Mouse (Mus musculus): ENCODE results near the gene Arhgef38. TPM values are rescaled to one million over a fixed set of nuclear protein-coding genes. Genes with fewer than 3 reads are reported as not detected.

Gene Arhgef38
- total RNA-seq (2017), result not detected in 2 replicates

- no peak for ATAC-seq (replicated peaks in 1 of 2; ENCODE audit: insufficient read depth in 1 of 2, low FRiP score in 2 of 2, low TSS enrichment in 1 of 2, low read depth in 1 of 2, poor library complexity in 2 of 2, severe bottlenecking in 2 of 2)
Observed at GRCm38 (mm10) chr3:133234821-133235295, at the start of gene Arhgef38. Arhgef38 (minus strand) TSS chr3:133234949.

DNA sequence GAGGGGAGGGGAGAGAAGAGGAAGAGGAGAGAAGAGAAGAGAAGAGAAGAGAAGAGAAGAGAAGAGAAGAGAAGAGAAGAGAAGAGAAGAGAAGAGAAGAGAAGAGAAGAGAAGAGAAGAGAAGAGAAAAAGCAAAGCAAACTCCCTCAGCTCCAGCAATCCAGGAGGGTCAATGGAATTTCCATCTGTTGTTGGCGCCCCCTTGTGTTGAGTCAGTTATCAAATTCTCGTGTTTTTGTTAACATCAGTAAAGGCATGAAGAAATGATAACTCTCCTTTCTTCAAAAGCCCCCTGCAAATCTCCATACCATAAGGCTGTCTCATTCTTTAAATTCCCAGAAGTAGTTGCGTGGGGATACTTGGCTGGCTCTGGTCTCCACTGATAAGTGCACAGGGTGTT is 37.1 kb upstream of the Arhgef38 start:
- peak; percentile 42 to 49; a peak in 2 of 4 replicates for ATAC-seq (replicated peaks in 1 of 2; ENCODE audit: insufficient read depth in 1 of 2, low FRiP score in 2 of 2, low TSS enrichment in 1 of 2, low read depth in 1 of 2, poor library complexity in 2 of 2, severe bottlenecking in 2 of 2)

DNA sequence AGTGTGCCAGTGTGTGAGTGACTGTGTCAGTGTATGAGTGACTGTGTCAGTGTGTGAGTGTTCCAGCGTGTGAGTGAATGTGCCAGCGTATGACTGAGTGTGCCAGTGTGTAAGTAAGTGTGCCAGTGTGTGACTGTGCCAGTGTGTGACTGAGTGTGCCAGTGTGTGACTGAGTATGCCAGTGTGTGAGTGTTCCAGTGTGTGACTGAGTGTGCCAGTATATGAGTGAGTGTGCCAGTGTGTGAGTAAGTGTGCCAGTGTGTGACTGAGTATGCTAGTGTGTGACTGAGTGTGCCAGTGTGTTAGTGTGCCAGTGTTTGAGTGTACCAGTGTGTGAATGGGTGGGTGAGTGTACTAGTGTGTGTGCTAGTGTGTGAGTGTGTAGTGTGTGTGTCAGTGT is 24.1 kb upstream of the Arhgef38 start:
- no peak for ATAC-seq (replicated peaks in 1 of 2; ENCODE audit: insufficient read depth in 1 of 2, low FRiP score in 2 of 2, low TSS enrichment in 1 of 2, low read depth in 1 of 2, poor library complexity in 2 of 2, severe bottlenecking in 2 of 2)

DNA sequence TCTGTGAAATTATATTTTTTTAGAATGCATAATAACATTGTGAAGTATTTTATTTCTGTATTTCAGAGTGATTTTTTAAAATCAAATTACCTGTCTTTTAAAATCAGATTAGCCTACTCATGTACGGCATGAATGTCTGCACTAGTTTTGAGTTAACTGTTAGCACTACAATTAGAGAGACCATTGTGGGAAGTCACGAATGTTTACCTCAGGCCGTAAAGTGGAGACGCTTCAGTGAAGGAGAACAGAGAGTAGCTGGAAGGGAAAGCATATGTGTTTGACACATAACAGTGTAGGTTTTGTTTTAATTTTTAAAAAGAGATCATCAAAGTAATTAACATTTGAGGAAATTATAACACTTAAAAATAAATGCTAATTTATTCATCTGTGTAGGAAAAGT is 21.1 kb upstream of the Arhgef38 start:
- no peak for ATAC-seq (replicated peaks in 1 of 2; ENCODE audit: insufficient read depth in 1 of 2, low FRiP score in 2 of 2, low TSS enrichment in 1 of 2, low read depth in 1 of 2, poor library complexity in 2 of 2, severe bottlenecking in 2 of 2)

DNA sequence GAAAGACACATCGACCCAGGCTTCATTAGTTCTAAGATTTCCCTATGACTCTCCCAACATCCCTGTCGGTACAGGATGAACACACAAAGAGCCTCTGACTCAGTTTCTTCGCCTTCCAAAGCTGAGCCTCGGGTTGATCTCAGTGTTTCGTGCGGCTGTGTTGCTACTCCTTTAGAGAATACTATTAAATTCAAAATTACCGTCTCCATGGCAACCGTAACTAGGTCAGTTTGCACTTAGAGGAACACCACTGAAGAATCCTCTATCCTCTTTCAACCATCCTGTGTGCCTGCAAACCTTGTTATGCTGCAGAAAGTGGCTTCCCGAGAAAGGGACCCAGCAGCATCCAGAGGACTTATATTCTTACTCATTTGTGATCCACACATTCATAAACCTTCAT is 9.3 kb upstream of the Arhgef38 start:
- ATAC-seq (replicated peaks in 1 of 2; ENCODE audit: insufficient read depth in 1 of 2, low FRiP score in 2 of 2, low TSS enrichment in 1 of 2, low read depth in 1 of 2, poor library complexity in 2 of 2, severe bottlenecking in 2 of 2), result no peak

GRCm38 (mm10) chr3:133241916-133242315 is 7.2 kb upstream of the Arhgef38 start:
- ATAC-seq (replicated peaks in 1 of 2; ENCODE audit: insufficient read depth in 1 of 2, low FRiP score in 2 of 2, low TSS enrichment in 1 of 2, low read depth in 1 of 2, poor library complexity in 2 of 2, severe bottlenecking in 2 of 2), result no peak

DNA sequence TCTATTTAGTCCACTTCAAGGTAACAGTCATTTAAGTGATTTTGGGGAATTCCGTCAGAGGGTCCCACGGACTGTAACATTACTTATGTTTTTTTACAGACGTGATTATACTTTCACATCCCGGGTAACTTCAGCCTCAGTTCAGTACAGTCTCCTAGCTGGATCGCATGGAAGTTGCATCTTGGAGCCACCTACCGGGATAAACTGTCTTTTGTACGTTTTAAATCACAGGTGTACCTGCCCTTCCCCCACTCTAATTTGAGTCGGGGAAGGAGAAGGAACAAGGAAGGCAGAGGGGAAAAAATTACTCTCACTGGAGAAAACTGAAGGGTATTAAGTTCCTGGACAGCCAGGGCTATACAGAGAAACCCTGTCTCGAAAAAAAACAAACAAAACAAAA is 756 bp downstream of the Arhgef38 start:
- ATAC-seq (replicated peaks in 1 of 2; ENCODE audit: insufficient read depth in 1 of 2, low FRiP score in 2 of 2, low TSS enrichment in 1 of 2, low read depth in 1 of 2, poor library complexity in 2 of 2, severe bottlenecking in 2 of 2), result no peak

- ATAC-seq (replicated peaks in 1 of 2; ENCODE audit: insufficient read depth in 1 of 2, low FRiP score in 2 of 2, low TSS enrichment in 1 of 2, low read depth in 1 of 2, poor library complexity in 2 of 2, severe bottlenecking in 2 of 2), result no peak
Observed at GRCm38 (mm10) chr3:133230427-133230826, 4.3 kb downstream of the Arhgef38 start.

DNA sequence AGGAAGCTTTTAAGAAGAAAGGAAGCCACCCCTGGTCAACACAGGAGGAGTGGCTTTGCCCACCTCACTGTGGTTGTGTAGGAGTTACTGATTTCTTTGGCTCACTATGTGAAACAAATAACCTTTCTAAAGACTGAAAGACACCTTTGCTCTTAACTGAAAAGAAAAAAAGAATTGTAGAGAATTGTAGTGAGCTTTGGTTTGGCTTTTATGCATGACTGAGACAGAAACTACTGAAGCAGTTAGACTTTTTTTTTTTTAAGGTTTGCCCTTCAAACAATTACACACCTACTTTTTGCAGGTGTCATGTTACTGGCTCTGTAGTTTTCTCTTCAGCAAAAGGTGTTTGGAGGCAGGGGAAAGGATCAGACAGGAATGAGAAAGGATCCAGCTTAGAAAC is 5.2 kb downstream of the Arhgef38 start:
- ATAC-seq (replicated peaks in 1 of 2; ENCODE audit: insufficient read depth in 1 of 2, low FRiP score in 2 of 2, low TSS enrichment in 1 of 2, low read depth in 1 of 2, poor library complexity in 2 of 2, severe bottlenecking in 2 of 2), result no peak

DNA sequence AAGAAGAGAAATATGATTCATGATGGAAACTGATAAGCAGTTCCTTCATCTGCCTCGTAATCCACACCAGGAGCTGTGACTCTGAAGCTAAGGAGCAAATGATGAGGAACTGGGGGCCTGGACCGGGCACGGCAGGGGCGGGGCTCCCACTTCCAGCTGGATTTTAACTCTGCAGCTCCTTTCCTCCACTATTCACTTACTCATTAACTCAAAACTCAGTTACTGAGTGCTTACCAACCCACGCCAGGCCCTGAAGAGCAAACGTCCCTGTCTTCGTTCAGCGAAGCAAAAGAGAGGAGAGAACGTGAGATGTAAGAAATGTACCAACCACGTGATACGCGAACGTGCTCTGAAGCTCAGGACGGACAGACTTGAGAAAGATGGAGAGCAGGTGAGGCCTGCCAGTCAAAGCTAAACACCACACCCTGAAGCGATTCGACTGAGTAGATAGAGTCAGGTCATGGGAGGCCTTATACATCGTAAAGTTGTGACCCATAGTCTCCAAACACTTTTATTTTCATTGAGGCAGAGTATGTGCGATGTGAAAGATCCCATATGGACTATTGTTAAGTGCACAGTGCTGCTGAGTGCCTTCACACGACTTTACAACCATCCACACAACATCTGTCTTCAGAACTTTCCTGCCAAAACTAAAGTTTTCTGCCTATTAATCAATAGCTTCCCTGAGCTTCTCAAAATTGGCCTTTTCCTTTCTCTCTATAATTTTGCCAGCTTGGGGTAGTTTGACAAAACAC is 7.3 kb downstream of the Arhgef38 start:
- no peak for ATAC-seq (replicated peaks in 1 of 2; ENCODE audit: insufficient read depth in 1 of 2, low FRiP score in 2 of 2, low TSS enrichment in 1 of 2, low read depth in 1 of 2, poor library complexity in 2 of 2, severe bottlenecking in 2 of 2)

DNA sequence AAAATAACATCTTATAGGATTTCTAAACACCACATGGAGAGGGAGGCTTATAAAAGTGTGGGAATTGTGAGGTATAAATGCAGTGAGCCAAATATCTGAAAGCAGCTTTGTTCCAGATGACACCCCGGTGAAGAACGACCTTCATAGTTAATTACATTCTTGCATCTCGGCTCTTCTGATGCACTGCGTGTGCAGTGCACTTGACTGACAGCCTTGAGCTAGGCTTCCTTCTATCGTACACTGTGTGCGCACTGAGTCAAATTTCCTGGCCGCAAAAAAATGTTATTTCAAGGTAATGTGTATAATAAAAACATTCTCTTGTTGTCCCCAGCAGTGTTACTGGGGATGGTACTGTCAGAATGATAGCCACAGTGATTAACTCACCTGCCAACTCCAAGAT is 16.2 kb downstream of the Arhgef38 start:
- ATAC-seq (replicated peaks in 1 of 2; ENCODE audit: insufficient read depth in 1 of 2, low FRiP score in 2 of 2, low TSS enrichment in 1 of 2, low read depth in 1 of 2, poor library complexity in 2 of 2, severe bottlenecking in 2 of 2), result no peak

DNA sequence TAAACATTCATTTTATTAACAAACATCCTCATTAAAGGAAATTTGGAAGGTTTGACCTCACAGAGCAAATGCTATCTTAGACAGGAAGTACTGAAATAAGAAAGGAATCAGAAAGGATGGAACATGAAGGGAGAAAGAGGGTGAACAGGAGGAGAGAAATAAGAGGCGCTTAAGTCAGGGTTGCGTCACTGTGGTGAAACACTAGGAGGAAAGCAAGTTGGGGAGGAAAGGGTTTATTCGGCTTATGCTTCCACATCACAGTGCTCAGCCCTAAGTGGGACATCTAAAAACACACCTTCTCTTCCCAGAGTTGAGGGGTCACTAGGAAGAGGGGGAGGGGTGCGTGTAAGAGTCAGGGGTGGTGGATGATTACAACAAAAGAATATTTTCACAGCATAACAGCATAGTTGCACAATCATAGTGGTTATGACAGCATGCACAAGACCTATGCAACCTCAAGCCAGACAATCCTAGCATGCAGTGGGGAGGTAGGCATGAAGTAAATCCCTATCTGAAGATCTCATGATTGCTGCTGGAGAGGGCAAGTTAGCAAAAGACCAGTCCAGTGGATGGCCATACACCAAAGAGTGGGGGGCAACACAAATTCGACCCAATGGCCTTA is 19.4 kb downstream of the Arhgef38 start:
- ATAC-seq (replicated peaks in 1 of 2; ENCODE audit: insufficient read depth in 1 of 2, low FRiP score in 2 of 2, low TSS enrichment in 1 of 2, low read depth in 1 of 2, poor library complexity in 2 of 2, severe bottlenecking in 2 of 2), result peak in 1 of 2 experiments; percentile 56; a peak in 1 of 4 replicates

DNA sequence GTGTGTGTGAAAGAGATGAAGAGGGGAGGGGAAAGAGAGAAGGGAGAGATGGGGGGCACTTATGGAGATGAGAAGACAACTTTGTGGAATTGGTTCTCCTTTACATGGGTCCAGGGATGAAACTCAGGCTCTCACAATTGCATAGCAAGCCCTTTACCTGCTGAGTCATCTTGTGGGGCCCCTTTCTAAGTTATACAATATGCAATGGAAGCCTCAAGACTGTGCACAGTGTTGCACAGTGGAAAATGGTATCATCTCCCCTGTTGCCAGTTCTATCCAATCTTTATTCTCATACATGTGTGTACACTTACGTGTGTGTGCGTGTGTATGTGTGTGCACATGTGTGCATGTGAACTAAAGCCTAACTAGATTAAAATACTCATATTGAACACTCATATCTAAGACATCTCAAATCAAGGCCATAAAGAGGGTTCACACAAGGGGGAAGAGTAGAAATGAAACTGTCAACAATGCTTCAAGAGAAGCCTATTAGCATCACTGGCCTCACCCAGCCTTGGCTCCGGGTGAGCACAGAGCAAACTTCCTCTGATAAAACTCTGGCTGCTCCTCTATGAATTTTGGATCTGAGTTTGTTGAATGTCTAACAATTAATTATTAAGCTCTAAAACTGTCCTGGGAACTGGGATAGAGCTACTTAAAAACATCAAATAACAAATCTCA is 21.2 kb downstream of the Arhgef38 start:
- no peak for ATAC-seq (replicated peaks in 1 of 2; ENCODE audit: insufficient read depth in 1 of 2, low FRiP score in 2 of 2, low TSS enrichment in 1 of 2, low read depth in 1 of 2, poor library complexity in 2 of 2, severe bottlenecking in 2 of 2)

- no peak for ATAC-seq (replicated peaks in 1 of 2; ENCODE audit: insufficient read depth in 1 of 2, low FRiP score in 2 of 2, low TSS enrichment in 1 of 2, low read depth in 1 of 2, poor library complexity in 2 of 2, severe bottlenecking in 2 of 2)
Observed at GRCm38 (mm10) chr3:133211324-133211723, 23.4 kb downstream of the Arhgef38 start.

GRCm38 (mm10) chr3:133203713-133204112 is 31.0 kb downstream of the Arhgef38 start:
- ATAC-seq (replicated peaks in 1 of 2; ENCODE audit: insufficient read depth in 1 of 2, low FRiP score in 2 of 2, low TSS enrichment in 1 of 2, low read depth in 1 of 2, poor library complexity in 2 of 2, severe bottlenecking in 2 of 2), result no peak

GRCm38 (mm10) chr3:133202171-133202570 is 32.6 kb downstream of the Arhgef38 start:
- no peak for ATAC-seq (replicated peaks in 1 of 2; ENCODE audit: insufficient read depth in 1 of 2, low FRiP score in 2 of 2, low TSS enrichment in 1 of 2, low read depth in 1 of 2, poor library complexity in 2 of 2, severe bottlenecking in 2 of 2)

DNA sequence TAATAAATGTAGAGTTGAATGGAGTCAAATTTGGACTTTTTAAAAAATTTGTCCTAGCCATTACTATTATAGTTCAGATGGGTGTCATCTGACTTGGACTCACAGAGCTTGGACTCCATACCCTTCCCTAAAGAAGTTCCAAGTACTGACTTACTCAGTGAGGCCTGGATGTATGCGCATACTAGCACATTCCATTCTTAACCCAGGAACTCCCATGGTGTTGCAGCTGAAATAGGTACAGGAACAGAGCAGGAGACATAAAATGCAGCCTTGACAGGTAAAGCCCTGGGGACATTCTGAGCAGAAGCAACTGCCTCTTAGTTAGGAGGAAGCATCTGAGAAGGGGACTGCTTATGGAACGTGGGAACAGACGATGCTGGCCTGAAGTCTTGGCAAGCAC is 45.8 kb downstream of the Arhgef38 start:
- ATAC-seq (replicated peaks in 1 of 2; ENCODE audit: insufficient read depth in 1 of 2, low FRiP score in 2 of 2, low TSS enrichment in 1 of 2, low read depth in 1 of 2, poor library complexity in 2 of 2, severe bottlenecking in 2 of 2), result no peak

GRCm38 (mm10) chr3:133187524-133187923 is 47.2 kb downstream of the Arhgef38 start:
- no peak for ATAC-seq (replicated peaks in 1 of 2; ENCODE audit: insufficient read depth in 1 of 2, low FRiP score in 2 of 2, low TSS enrichment in 1 of 2, low read depth in 1 of 2, poor library complexity in 2 of 2, severe bottlenecking in 2 of 2)

All from hematopoietic stem cell, adult 5-6 weeks (primary cell).